Mouse (Mus musculus) bone marrow, adult 2 months (tissue): ENCODE data around the gene Timmdc1. TPM values are rescaled to one million over a fixed set of nuclear protein-coding genes. Genes with fewer than 3 reads are reported as not detected.
A peak's percentile ranks its signal among the peaks of the same experiment; 100 is the strongest.

ENCODE experiments used
- H3K27ac ChIP-seq: fragments of 200-500 bp; 2 replicates; pipeline ENCODE4 v1.5.1; 2012; ENCODE audit warnings: low read depth, mild to moderate bottlenecking, control low read depth, inconsistent platforms, low read length; ENCODE audit not compliant: control insufficient read depth, poor library complexity, insufficient read depth
- H3K4me1 ChIP-seq: fragments of 200-500 bp; 2 replicates; pipeline ENCODE4 v1.6.1; 2011; ENCODE audit warnings: low read length; ENCODE audit not compliant: control insufficient read depth, insufficient read depth
- H3K4me3 ChIP-seq: fragments of 200-500 bp; replicated peaks from 2 replicates; pipeline ENCODE3; 2011; ENCODE audit warnings: mild to moderate bottlenecking, low read depth, low read length, control low read depth; ENCODE audit not compliant: control insufficient read depth
- CTCF ChIP-seq: fragments of 200-500 bp; IDR thresholded peaks from 2 replicates; pipeline ENCODE4 v1.5.1; 2011; ENCODE audit warnings: low read length, control low read depth; ENCODE audit not compliant: control insufficient read depth, insufficient read depth
- POLR2A ChIP-seq: fragments of 200-500 bp; IDR thresholded peaks from 2 replicates; pipeline ENCODE4 v1.6.1; 2011; ENCODE audit warnings: low read depth, mild to moderate bottlenecking, control low read depth, low read length, borderline replicate concordance; ENCODE audit not compliant: control insufficient read depth
- WGBS: fragments of 180-500 bp; shearing (Covaris S2); methylation state at CpG from one replicate; pipeline ENCODE4 v1.1.7; 2018; 5-methylcytosine and 5-hydroxymethylcytosine counted together
- polyA plus RNA-seq: library from polyadenylated mRNA; stranded (reverse); fragments of >200 nt; gene quantifications from 2 replicates; pipeline ENCODE4 v1.2.4, GENCODE M21; 2011; ENCODE audit warnings: low replicate concordance; ENCODE audit not compliant: missing spikeins, insufficient read depth, insufficient read length

Timmdc1 gene
- polyA plus RNA-seq, 1 experiment, result 9.8 TPM

DNA sequence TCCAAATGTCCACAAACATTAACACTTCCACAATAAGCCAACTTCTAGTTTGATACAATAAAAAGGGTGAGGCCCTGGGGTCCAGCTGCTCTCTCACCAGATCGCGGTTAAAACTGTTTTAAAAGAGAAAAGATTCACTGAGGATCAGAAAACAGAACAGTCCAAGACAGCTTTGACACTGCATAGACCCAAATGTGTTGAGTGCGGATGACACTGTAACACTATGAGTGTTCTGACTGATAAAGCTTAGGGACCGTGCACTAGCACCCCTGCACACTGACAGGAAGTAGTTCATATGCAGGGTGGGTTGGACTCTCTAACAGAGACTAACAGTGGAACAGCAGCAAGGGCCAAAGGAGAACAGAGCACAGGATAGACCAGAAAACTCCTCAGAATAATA is 68.5 kb downstream of the Timmdc1 start:
- TF ChIP-seq CTCF, result no peak
- no peak for TF ChIP-seq POLR2A
- Histone ChIP-seq H3K4me3 (no peak overlapping the region), H3K27ac (no peak overlapping the region), H3K4me1 (no peaks in the 10 kb centered on the region)
- 65% methylated on average over 4 of the region's 4 CpGs for WGBS

DNA sequence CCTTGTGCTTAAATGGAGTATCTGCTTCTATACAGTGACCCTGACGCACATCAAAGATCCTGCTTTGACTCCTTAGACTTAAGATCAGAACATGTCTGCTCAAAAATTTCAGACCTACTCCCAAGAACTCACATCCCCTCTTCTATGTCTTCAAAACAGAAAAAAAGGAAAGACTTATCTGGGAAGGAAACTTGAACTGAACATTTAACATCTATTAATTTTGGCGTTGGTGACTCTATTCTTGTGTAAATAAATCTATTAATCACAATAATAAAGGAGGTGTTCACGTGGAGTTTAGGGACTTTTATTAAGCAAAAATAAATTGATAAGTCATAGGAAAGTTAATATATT is 69.3 kb downstream of the Timmdc1 start:
- Histone ChIP-seq H3K27ac (peak overlapping the region; percentile 94), H3K4me3 (peak overlapping the region; percentile 89), H3K4me1 (no peaks in the 10 kb centered on the region)
- TF ChIP-seq CTCF, result no peak
- 34% methylated on average over 3 of the region's 3 CpGs for WGBS

DNA sequence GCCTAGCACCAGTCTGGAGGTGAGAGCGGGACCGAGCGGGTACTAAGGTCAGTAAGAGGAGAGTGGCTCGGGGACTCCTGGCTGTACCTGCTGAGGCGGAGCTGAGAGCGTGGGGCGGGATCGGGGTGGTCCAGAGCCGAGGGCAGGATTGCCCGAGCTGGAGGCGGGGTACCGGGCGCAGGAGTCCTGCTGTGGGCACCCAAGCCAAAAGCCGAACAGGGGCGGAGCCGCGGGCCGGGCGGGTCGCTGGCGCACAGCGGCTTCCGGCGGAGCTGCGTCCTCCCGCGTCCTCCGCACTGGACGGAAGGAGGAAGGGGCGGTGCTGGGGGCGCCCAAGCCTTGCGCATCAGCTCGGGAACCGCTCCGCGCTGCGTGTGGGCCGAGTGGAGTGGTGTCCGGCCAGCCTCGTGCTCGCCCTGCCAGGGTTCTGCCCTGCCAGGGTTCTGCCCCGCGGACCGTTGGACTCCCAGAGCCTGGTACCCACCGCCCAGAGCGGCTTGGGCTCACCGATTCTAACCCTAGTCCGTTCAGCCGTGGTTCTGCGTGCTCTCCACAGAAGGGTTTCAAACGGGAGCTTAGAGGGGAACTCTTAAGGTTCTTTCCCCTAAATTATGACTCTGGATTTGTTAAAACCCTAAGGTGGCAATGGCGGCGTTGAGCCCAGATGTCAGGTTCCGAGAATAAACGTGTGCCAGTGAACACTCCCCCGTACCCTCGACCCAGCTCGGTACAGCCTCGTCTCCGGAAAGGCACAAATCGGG is 69.8 kb downstream of the Timmdc1 start, which contains the start of gene Adprh:
Gene Adprh (minus strand): TSS at position 262 of the 761 bp plus-strand sequence.
- under 1% methylated on average over 50 of the region's 61 CpGs for WGBS
- peak within 1 kb of the TSS; percentile 94 for H3K27ac ChIP-seq
- TF ChIP-seq CTCF (no peak), POLR2A (peak; percentile 99)
- H3K4me1 ChIP-seq, result no peaks in the 10 kb centered on the region
- H3K4me3 ChIP-seq, result peak within 1 kb of the TSS; percentile 89

DNA sequence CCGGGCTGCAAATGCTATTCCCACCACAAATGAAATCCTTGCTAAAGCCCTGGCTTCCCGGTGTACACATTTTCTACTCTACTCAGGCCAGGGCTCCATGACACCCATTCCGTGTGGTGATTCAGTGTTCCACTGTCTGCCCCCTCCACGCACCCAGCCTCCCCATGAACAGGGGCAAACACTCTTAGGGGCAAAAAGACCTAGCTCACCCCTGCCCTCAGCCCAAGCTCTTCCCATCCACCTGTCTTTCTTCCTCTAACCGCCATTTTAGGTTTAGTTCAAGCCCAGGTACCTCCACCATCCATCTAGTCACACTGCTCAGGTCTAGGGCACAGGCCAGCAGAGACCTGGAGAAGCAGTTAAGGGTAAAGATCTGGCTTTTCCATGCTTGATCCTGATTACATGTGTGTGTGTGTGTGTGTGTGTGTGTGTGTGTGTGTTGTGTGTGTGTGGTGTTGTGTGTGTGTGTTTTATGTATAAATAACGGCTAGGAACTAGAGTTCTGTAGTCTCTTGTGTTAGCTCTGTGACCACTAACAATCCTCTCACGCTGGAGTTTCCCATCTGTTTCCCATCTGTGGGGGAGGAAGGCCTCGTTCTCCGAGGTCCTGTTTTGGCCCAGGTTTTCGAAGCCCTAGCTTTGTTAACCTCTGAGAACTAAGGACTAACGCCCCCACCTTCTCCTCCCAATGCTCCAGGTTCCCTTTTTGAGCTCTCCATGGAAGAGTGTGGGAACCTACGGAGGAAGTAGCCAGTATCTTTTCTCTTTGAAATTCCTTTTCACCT is 70.8 kb downstream of the Timmdc1 start:
- TF ChIP-seq POLR2A, result no peak
- no peak for TF ChIP-seq CTCF
- no peaks in the 10 kb centered on the region for H3K4me1 ChIP-seq
- no peak overlapping the region for H3K27ac ChIP-seq
- WGBS, result 47% methylated on average over 12 of the region's 12 CpGs
- peak overlapping the region; percentile 89 for H3K4me3 ChIP-seq

DNA sequence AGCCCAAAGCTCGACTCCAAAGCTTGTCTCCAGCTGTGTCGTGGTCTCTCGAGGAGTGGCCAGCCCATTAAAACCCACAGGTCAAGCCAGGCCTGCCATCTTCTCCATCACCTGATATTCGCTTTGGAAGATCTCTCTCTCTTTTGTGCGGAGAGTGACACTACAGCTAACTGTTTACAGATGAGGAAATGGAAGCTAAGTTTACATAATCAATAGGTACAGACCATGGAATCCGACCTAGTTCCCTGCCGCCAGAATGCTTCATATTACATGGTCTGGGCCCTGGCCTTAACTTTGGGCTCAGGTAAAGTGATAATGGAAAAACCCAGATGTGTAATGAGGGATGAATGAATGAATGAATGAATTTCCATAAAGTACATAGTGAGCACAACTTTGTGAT is 71.8 kb downstream of the Timmdc1 start:
- Histone ChIP-seq H3K4me1 (no peaks in the 10 kb centered on the region), H3K27ac (no peak overlapping the region), H3K4me3 (no peak overlapping the region)
- TF ChIP-seq POLR2A (no peak), CTCF (no peak)
- WGBS, result 85% methylated on average over 7 of the region's 7 CpGs

DNA sequence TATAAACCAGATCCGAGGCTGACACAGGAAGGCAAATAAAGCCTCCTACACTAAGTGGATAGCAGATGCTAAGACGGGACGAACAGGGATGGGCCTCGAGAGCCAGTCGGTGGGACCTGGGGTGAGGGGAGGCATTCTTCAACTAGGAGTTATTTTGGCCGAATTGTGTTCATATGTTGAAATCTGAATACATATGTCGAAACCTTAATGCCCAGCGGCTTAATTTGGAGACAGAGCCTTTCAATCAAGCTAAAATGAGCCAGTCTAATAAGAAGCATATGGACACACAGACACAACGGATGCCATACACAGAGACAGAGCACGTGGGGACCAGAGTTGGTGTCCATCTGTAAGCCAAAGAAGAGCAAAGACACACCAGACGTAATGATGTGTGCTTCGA is 74.0 kb downstream of the Timmdc1 start:
- 81% methylated on average over 12 of the region's 12 CpGs for WGBS
- Histone ChIP-seq H3K27ac (no peak overlapping the region), H3K4me1 (no peaks in the 10 kb centered on the region), H3K4me3 (no peak overlapping the region)
- TF ChIP-seq POLR2A (no peak), CTCF (no peak)

Other genes with a start within 250 kb of the Timmdc1 start
- 0.63 TPM in 1 of 2 replicates, not detected in the other for gene Nr1i2, start 227.8 kb downstream of the Timmdc1 start, polyA plus RNA-seq
- not detected in 2 replicates for gene Maats1, start 180.5 kb downstream of the Timmdc1 start, polyA plus RNA-seq
- 219 and 283 TPM in 2 replicates for gene Cox17, start 175.7 kb downstream of the Timmdc1 start, polyA plus RNA-seq
- gene Gm21987, start 175.6 kb downstream of the Timmdc1 start, polyA plus RNA-seq, result not detected in 2 replicates
- 12.5 and 20.9 TPM in 2 replicates for gene Popdc2, start 160.5 kb downstream of the Timmdc1 start, polyA plus RNA-seq
- gene Pla1a, start 89.5 kb downstream of the Timmdc1 start, polyA plus RNA-seq, result 1.5 TPM in 1 of 2 replicates, not detected in the other
- 5.1 and 19.3 TPM in 2 replicates for gene Adprh, start 70.0 kb downstream of the Timmdc1 start, polyA plus RNA-seq
- gene Cd80, start 67.1 kb downstream of the Timmdc1 start, polyA plus RNA-seq, result 1.6 and 2.0 TPM in 2 replicates
- gene Poglut1, start 27.6 kb upstream of the Timmdc1 start, polyA plus RNA-seq, result 6.1 and 12.0 TPM in 2 replicates
- 26.1 and 35.7 TPM in 2 replicates for gene Tmem39a, start 36.0 kb upstream of the Timmdc1 start, polyA plus RNA-seq
- 3.6 and 6.1 TPM in 2 replicates for gene Arhgap31, start 190.6 kb upstream of the Timmdc1 start, polyA plus RNA-seq
- gene B4galt4, start 219.6 kb upstream of the Timmdc1 start, polyA plus RNA-seq, result 4.2 and 12.8 TPM in 2 replicates